Mouse (Mus musculus) gastrocnemius, adult 8-10 months (tissue): ENCODE results near the gene Cryab. TPM values are rescaled to one million over a fixed set of nuclear protein-coding genes. Genes with fewer than 3 reads are reported as not detected.

Experiments used
- DNase-seq, 2 experiments: peaks; one replicate each; pipeline ENCODE4 v3.0.0; 2022; ENCODE audit warnings: low spot score in 2 of 2
- total RNA-seq, 4 experiments: library from RNA; stranded (reverse); gene quantifications; 2 replicates each; pipeline ENCODE4 v1.2.4; 2022

The Cryab gene
- 1,000 to 10,000 TPM; 1,194 to 1,381 (median 1,261) TPM for total RNA-seq

DNA sequence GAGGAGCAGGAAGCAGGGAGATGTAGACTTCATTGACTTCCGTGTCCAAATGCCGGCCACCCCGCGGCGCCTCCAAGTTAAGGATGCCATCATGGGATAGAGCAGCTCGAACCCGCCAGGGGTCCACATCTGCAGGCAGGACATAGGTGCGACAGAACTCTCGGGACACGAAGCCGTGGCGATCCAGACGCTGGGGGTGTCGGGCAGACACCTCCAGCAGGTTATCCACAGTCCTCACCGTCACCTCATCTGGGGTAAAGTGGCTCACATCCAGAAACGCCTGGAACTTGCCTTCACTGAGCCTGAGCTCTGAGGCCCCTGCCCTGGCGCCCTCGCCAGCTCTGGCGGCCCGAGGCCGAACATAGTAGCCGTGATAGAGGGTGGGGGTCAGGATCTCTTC lies at the start of gene Cryab:
Gene Cryab (plus strand): TSS at position 3 of the 400 bp plus-strand sequence.
- DNase-seq, result peak in 1 of 2 experiments; percentile 27

DNA sequence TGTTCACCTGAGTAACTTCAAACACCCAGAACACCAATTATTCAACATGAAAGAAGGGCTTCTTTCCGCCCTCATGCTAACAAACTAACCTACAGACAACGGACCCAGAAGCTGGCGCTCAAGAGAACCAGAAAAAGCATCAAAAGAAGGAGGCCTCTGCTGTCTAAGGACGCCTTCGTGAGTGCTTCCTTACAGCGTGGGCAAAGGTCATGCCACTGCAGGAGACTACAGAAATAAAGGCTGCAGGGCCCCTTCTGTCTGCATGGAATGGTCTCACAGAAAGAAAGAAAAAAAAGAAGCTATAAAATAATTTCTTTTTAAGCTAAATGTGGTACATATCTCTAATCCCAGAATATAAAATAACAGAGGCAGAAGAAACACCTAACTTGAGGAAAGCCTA lies 46.2 kb upstream of the Cryab start:
- DNase-seq, result no peak

GRCm38 (mm10) chr9:50709108-50709507 lies 42.0 kb upstream of the Cryab start:
- no peak for DNase-seq

- DNase-seq, result no peak
These were observed 39.8 kb upstream of the Cryab start for GRCm38 (mm10) chr9:50711337-50711736.

- no peak for DNase-seq
These were observed 36.9 kb upstream of the Cryab start for GRCm38 (mm10) chr9:50714188-50714587.

GRCm38 (mm10) chr9:50718878-50719277 lies 32.2 kb upstream of the Cryab start:
- no peak for DNase-seq

DNA sequence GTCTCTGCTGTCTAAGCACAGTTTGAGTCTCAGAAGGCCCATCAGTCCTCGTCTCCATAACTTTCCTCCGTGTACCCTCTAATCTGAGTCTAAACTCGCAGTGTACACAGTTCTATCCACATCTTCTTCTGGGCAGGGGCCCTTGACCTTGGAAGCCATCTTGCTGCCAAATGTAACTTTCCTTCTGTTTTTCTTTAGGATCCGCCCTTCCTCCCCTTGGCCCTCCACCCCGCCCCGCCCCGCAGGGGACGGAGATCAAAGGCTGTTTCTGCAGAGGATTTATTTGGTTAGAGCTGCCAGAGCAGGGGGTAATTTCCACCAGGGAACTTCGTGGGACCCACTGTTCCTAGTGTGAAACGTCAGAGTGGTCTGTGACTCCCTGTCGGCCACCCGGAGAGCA lies 30.1 kb upstream of the Cryab start:
- no peak for DNase-seq

DNA sequence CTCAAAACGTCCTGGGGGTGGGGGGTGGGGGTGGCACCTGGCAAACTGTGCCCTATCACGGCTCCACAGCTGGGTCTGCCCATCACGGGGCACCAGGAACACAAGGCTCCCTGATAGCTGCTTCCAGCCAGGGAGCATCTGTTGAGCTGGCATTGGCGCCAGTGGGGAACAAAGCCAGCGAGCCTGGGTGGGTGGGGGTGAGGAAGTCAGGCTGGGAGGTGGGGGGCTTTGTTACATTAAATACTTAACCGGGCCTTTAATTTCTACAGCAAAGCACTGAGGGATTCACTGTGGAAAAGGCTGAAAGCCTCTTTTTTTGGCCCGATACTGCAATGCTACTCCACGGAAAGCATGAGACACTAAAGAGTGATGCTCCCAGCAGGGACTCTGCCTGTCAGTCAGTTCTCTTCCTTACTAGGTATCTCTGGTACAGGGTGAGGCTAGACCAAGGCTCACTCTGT lies 28.6 kb upstream of the Cryab start:
- DNase-seq, result no peak

GRCm38 (mm10) chr9:50723406-50723805 lies 27.7 kb upstream of the Cryab start:
- DNase-seq, result peak; percentile 28 to 36

DNA sequence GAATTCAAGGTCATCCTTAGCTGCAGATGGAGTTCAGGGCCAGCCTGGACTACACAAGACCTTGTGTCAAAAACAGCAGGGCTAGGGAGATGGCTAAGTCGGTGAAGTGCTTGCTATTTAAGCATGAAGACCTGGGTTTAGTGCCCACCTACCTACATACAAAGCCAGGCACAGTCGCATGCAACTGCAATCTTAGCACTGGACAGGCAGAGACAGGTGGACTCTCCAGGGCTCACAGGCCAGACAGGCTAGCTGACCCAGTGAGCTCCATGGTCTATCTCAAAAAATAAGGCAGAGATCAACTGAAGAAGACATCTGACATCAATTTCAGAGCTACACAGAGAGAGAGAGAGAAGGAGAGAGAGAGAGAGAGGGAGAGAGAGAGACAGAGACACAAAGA lies 27.0 kb upstream of the Cryab start:
- DNase-seq, result no peak

DNA sequence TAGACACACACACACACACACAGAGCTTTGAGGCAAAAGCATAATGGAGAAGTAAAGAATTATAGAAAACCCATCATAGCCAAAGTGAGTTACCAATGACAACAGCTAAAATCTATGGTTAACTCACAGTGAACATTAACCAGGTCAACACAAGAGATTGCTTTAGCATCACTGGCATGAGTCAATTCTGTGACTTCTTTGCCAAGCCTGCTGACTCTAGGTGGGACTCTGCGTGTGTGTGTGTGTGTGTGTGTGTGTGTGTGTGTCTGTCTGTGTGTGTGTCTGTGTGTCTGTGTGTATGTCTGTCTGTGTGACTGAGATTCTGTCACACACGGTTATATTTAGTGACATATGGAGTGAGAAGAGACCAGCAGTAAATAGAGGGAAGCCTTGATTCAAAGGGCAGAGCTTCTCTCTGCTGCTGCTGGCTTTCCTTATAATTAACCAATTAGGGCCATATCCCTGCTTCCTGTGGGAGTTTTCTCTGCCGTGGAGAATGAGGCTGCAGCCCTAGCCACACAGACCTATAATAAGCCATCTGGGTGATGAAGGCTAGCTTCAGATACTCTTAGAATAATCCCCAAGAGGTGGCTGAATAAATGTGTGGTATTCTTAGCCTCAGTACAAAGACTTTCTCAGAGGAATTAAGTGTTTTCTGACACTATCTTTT lies 26.3 kb upstream of the Cryab start:
- no peak for DNase-seq

DNA sequence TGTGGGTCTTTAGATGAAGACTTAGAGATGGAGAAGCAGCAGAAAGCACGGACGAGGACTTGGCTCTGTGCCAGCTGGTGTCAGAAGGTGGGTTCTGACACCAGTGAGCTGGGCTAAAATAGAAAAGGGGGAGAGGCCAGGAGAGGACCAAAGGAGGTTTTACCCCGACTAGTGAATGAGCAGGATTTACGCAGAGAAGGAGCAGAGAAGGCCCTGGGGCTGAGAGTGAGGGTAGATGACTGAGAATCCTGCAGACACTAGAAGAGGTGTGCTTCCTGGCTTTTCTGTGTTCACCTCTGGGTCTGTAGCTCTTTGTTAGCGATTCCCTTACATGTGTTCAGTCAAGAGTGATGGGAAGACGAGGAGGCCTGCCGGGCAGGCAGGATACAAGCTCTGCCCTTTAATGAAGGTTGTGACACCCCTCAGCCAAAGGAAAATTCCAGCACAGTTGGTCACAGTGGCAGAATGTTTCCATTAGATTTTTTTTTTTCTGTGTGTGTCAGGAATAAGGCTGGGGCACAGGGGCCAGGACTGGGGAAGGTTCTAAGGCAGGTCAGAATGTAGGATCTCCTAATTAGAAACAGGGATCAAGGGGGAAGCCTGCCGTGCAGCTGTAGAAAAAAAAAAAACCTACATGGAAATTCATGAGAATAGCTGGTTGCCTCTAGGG lies 25.1 kb upstream of the Cryab start:
- DNase-seq, result no peak

GRCm38 (mm10) chr9:50727171-50727924 lies 23.8 kb upstream of the Cryab start:
- DNase-seq, result no peak

DNA sequence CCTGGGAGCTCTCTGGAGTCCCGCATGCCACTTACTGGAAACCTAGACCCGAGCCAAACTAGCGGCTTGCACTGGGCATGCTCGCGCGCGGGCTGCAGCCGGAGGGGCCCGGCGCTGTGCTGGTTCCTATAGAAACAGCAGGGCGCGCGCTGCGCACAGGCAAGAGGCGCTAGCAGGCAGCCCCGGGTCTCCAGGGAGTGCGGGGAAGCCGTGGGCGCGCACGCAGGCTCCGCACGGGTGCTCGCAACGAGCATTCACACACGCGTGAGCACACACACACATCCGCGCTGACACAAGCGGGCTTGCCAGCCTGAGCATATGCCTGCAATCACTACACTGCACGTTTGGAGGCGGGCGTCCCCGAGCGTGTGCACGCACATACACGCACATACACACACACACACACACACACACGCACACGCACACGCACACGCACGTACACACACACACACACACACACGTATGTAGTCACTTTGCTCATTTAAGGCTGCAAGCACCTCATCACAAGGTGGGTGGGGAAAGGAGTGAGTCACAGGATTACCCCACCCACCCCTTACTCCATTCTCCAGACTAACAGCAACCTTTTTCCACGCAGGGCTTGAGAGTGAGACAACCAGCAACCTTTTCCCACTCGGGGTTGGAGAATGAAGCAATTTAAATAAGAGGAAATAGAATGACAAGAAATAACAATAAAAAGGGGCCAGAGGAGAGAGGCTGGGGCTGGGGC lies 23.0 kb upstream of the Cryab start:
- peak; percentile 19 to 44 for DNase-seq

DNA sequence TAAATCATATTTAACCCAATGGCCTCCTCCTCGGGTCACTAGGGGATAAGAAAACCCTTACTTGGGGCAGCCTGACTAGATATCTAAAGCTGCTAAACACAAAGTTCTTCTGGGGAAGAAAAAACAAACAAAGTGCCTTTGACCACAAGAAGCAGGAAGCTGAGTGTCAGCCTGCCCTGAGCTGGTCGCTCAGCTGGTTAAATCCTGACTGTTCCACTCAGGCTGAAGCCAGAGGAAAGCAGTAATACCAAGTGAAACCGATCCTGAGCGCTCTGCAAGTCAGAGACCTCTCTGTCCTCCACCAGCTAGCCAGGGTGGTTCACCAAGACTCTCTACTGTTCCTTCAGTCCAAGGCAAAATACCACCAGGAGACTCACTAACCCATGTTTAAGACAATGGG lies 21.5 kb upstream of the Cryab start:
- DNase-seq, result no peak

DNA sequence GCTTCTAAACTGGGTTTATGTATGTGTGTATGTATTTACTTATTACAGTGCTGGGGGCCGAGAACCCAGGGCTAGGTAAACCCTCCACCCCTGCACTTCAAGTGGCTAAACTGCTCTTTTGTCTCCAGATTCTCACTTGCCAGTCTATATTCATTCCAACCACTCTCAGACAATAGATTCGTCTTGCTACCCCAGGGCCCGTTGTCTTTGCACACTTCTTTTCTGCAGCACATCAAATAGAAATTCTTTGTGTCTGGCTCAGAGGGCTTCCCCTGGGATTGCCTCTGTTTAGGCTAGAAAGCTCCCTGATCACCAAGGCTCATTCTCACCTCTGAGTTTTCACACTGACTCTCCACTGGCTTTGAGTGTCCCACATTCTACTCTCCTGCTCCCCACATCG lies 18.6 kb upstream of the Cryab start:
- DNase-seq, result no peak

DNA sequence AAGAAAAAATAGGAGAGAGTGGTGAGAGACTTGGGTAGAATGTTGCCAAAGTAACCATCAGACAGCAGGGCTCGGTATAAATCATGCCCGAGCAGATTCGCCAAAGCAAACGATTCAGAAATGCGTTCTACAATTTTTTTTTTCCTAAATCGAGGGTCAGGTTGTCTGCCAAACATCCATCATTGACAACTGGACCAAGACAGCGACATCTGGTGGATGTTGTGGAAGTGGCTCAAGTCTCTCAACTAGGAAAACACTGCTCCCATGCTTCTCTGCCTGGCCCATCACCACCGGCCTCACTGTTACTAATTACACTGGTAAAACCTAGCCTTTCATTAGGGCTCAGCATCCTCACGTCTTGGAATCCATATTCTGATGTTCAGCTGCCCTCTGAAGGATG lies 16.1 kb upstream of the Cryab start:
- peak in 1 of 2 experiments; percentile 31 for DNase-seq

GRCm38 (mm10) chr9:50738914-50739870 lies 11.9 kb upstream of the Cryab start, which contains the start of gene Dixdc1:
Dixdc1 (minus strand) TSS chr9:50739517.
- peak; percentile 93 for DNase-seq

DNA sequence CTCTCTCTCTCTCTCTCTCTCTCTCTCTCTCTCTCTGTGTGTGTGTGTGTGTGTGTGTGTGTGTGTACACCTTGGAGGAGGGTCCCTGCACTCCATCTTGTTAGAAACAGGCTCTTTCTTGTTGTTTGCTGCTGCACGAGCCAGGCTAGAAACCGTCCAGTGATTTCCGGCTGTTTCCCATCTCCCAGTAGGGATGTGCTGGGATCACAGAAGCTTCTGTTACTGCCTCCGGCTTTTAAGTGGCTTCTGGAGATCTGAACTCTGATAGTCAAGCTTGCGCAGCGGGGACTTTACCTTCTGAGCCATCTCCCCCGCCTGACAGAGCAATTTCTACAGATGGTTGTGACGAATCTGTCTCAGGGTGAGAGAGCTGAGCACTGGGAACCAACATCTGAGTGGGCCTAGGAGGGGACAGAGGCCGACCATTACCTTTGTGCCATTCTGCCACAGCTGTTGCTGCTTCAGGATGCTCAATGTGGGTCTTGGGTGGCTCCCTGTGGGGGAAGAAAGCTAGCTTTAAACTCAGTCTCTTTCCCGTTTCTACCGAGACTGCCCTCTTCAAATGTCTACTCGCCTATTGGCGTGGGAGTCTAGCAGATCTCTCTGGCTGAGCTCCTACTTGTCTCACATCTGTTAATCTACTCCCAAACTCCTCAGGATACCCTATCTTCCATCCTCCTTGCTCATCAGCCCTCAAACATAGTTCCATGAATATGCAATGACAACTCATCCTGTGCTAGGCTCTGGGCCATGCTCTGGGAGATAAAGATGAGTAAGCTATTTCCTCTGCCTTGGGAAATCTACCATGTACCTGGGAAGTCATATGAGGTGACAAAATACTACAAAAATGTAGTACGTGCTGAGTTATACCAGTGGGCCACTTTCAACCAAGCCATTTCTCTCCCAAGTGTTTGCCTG lies 10.0 kb upstream of the Cryab start:
- no peak for DNase-seq
